Mouse (Mus musculus): ENCODE measurements around the gene Nucb1. TPM values are rescaled to one million over a fixed set of nuclear protein-coding genes. Genes with fewer than 3 reads are reported as not detected.
A peak's percentile ranks its signal among the peaks of the same experiment; 100 is the strongest.
"Not testable (repeated sequence)": the region's sequence is repeated elsewhere in the genome, so short reads cannot be mapped to it uniquely, and the experiment has no call there.

Nucb1 gene
- total RNA-seq, 2 experiments from 2014 or later = 272 to 283 TPM

DNA sequence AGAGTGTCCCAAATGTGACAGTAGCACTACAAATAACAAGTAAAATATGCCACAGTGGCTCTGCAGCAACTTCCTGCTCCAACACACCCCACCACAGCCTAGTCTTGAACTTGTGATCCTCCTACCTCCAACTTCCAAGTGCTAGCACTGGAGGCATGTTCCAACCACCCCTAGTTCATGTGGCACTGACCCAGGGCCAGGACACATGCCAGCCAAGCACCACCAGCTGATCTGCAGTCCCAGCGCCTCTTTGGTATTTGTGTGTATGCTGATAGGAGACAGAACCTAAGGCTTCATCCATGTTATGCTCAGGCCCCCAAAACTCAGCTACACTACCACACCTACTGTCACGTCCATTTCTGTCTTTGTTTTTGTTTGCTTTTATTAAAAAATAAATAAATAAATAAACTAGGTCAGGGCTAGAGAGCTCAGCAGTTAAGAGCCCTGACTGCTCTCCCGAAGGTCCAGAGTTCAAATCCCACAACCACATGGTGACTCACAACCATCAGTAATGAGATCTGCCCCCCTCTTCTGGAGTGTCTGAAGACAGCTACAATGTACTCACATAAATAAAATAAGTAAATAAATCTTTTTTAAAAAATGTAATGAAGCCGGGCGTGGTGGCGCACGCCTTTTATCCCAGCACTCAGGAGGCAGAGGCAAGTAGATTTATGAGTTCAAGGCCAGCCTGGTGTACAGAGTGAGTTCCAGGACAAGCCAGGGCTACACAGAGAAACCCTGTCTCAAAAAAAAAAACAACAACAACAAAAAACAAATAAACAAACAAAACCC is 46.0 kb downstream of the Nucb1 start:
- no peak for DNase-seq (ENCODE audit: low spot score in 2 of 2)

DNA sequence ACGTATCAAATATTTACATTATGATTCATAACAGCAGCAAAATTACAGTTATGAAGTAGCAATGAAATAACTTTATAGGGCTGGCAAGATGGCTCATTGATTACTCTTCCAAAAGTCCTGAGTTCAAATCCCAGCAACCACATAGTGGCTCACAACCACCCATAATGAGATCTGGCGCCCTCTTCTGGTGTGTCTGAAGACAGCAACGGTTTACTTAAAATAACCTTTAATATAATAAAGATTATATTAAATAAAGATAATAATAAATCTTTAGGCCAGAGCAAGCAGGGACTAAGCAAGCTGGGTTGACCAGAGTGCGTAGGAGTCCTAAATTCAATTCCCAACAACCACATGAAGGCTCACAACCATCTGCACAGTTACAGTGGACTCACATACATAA is 47.3 kb downstream of the Nucb1 start:
- not testable (repeated sequence) for DNase-seq (ENCODE audit: low spot score in 2 of 2)

DNA sequence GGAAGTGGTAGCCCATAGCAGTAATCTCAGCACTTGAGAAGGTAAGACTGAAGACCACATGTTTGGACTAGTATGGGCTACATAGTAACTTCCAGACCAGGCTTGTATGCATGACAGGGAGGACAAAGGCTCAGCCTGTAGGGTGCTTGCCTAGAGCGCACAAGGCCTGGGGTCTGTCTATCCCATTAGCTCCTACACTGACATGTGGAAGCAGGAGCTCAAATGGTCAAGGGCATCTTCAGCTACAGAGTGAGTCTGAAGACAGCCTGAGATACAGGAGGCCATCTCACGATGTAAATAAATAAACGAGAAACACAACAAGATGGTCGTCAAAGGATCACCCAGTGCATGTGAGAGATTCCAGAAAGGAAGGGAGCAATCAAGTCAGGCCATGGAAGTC is 47.9 kb downstream of the Nucb1 start:
- no peak for DNase-seq (ENCODE audit: low spot score in 2 of 2)

DNA sequence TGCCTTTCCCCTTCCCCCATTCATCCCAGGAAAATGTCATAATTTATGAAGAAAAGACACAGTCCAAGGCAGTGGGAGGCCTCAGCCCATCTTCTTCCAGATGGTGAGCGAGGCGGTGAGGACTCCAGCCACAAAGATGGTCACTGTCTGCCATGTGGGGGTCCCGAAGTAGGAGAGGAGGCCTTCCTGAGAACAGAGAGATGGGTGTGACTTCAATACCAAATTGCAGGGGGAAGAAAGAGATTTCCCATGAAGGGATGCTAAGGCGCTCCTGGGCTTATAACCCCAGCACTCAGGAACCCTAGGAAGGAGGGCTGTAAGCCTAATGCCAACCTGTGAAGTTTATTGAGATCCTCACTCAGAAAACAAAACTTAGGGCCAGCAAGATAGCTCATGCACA is 48.4 kb downstream of the Nucb1 start:
- no peak for DNase-seq (ENCODE audit: low spot score in 2 of 2)

DNA sequence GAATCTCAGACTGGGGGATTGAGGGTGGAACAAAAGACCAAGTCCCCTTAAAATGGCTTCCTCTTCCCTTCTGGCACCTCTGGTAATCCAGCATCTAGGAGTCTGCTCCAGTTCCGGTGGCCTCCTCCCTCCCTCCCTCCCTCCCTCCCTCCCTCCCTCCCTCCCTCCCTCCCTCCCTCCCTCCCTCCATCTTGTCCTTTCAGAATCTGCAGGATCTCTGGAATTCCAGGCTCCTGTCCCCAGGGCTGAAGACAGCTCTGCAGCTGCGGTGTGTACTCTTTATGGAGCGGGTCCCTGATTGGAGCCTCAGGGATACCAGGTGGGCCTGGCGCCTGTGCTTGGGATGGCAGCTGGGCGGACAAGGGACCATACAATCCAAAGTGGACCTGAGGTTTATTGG is 48.9 kb downstream of the Nucb1 start:
- DNase-seq (ENCODE audit: low spot score in 2 of 2) = no peak

DNA sequence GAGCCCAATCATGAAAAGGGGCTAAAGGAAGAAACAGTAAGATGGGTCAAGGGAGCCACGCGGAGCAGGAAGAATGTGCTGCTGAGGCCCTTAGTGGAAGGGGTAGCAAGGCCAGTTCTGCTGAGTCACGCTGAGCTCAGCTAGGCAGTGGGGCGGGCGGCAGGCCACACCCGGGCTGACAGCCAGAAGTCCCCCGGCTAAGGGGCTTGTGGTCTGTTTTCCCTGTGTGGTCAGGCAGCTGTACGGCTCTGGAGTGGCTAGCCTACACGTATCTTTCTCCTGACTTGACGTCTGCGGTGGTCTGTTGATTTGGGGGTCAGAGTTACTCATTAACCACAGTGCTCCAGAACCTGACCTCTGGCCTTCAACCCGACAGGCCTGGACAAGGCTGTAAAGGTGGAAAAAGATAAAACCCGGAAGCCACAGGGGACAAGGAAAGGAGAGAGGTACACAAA is 49.3 kb downstream of the Nucb1 start:
- DNase-seq (ENCODE audit: low spot score in 2 of 2) = peak; percentile 71 to 74

DNA sequence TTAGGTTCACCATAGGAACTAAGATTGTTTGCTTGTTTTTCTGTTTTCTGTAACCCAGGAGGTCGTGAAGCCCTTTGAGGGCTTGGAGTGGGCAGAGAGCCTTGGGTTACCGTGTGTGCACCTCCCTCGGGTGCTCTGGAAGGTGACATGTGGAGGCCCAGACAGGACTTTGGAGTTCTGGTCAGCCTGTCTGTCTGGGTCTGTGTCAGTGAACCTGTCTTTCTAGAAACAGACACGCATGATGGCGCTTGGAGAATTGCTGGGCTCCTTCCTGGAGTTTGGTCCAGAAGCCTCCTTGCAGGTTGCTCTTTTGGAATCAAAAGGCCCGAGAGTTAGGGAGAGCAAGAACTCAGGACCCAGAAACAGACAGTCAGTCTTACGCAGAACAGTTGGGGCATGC is 49.8 kb downstream of the Nucb1 start:
- DNase-seq (ENCODE audit: low spot score in 2 of 2) = no peak

DNA sequence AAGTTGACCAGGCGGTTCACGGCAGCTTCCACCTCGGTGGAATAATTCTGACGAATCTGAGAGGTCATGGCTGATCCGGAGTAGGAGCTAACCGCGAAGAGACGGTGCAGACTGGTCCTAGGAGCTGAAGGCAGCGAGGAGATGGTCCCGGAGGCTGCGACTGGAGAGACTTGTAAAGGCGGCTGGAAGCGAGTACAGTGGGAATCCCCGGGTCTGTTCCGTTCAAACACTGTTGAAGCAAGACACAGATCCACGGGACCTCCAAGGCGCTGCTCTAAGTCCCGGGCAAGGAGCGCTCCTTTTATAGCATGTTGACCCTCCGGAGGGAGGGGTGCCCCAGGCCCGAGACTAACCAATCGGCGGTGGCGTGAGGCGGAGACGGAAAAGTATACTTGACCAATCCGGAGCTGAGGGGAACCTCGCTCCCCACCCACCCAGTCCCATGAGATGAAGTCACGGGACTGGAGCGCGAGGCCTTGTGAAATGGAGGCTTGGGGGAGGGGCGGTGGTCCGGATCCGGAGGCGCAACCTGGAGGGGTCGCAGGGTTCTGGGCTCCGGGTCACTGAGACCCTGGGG is 50.6 kb downstream of the Nucb1 start, which contains the start of gene Ftl1:
Gene Ftl1 (minus strand): TSS at position 321 of the 577 bp plus-strand sequence.
- peak; percentile 97 to 98 for DNase-seq (ENCODE audit: low spot score in 2 of 2)

DNA sequence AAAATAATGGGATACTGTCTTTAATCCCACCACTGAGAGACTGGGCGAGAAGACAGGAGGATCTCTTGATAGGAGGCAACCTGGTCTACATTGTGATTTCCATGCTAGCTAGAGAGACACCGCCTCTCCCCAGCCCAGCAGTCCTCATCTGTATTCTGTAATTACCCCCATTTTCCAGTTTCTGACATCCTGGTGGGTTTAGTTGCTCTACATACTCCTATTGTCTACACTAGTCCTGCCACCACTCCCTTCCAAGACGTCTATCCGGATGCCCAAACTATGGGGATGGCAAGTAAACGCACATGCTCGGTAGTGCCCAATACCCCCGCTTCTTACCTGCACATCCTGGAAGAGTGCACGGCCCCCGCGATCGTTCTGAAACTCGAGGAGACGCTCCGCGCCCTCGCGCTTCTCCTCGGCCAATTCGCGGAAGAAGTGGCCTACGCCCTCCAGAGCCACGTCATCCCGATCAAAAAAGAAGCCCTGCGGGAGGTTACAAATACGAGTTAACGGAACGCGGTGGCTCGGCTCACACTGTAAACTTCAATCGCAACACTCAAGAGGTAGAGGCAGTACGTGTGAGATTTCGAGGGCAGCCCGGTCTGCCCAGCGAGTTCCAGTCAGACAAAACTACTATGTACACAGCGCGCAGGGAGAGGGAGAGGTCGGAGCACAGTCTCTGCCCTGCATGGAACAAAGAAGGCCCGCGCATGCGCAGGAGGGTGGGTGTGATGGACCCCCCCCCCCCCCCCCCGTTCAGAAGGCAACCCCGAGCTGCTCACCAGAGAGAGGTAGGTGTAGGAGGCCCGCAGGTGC is 51.2 kb downstream of the Nucb1 start:
- DNase-seq (ENCODE audit: low spot score in 2 of 2) = peak; percentile 62 to 75

DNA sequence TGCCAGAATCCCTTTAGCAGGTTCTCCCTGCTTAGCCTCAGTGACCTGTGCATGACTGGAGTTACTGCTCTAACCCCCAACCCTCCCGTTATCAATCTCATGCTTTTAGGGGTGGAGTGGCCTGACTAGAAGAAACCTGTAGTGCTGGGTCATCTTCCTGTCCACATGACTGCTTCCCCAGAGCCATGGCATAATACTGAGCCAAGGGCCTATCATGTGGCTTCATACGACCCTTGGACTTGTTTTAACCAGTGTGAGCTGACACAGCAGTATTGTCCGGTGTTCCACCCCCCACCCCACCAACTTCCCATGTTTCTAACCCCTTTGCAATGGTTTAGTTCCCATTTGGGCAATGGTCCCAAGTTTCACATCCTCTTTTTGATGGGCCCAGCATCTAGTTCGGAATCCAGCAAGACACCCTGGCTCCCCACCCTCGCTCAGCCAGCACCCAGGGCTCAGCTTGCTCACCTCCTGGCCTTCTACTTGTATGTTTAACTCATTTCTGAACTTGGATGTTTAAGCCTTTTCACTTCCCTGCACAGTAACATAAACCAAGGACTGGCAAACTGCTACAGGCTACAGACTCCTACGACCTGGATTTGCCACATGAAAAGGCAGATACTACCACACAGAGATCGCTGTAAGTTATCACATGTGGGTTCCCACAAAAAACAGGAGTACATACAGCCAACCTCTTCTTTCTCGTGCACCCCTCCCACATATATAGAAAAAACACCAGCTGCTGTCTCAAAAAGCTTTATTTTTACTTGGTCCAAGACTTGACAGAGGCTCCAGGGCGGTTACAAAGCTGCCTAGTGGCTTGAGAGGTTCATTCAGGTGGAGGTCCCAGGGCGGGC is 52.8 kb downstream of the Nucb1 start:
- DNase-seq (ENCODE audit: low spot score in 2 of 2) = no peak

DNA sequence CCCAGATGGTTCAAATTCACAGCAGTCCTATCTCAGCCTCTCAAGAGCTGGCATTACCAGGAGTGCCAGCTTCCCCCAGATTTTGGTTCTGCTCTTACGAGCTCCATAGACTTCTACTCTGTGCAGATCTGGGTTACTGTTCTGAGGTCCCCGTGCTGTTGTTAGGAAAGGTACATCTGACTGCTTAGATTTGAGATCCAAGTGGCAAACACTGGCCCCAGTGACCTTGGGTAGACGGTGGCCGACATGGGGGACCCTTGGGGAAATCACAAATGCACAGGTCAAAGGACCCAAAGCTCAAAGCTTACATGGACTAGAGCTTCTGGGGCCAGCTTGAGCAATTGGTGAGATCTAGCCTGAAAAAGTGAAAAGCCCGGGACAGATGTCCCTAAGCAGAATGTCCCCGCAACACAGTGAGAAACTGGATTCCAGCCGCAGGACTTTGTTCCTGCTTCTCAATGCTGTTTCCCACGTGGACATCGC is 53.4 kb downstream of the Nucb1 start:
- DNase-seq (ENCODE audit: low spot score in 2 of 2) = no peak

DNA sequence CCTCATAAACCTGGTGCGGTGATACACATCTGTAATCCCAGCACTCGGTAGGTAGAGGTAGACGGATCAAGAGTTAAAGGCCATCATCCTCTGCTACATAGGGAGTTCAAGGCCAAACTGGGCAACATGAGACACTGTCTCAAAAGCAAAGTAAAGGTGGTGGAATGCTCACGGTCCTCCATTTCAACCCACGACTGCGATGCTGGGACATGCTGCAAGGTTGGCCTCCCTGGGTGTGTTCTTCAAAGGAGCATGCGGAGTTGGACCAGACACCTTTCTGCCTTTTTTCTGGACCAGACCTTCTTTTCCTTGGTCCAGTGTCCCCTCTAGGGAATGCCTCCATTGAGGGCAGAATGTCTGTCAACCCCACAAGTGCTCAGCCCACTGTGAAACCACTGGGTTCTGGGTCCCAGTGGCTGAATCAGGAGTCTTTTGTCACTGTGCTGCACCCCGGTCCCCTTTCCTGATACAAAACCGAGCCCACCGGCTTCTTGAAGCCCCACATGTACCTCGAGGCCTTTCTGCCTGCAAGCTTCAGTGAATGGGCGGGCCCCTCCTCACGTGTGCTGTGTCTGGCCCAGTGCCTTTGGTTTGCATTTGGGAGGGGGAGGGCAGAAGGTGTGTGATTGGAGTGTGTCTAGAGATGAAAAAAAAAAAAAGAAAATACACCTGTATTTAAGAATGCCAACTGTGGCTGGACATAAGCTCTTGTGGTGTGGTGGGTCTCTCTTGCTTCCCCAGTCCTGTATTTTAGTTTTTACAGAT is 54.1 kb downstream of the Nucb1 start:
- DNase-seq (ENCODE audit: low spot score in 2 of 2) = no peak

DNA sequence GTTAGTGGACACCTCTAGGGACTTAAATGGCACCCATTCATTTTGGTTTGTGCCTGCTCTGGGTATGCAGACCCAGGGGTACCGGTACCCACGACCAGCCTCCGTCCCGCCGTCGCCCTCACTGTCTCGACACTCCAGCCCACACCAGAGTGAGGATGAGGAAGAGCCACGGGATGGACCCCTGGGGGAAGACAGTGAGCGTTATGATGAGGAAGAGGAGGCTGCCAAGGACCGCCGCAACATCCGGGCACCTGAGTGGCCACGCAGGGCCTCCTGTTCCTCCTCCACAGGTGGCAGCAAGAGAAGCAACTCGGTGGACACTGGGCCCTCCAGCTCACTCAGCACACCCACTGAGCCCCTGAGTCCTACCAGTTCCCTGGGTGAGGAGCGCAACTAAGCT is 55.2 kb downstream of the Nucb1 start:
- no peak for DNase-seq (ENCODE audit: low spot score in 2 of 2)

DNA sequence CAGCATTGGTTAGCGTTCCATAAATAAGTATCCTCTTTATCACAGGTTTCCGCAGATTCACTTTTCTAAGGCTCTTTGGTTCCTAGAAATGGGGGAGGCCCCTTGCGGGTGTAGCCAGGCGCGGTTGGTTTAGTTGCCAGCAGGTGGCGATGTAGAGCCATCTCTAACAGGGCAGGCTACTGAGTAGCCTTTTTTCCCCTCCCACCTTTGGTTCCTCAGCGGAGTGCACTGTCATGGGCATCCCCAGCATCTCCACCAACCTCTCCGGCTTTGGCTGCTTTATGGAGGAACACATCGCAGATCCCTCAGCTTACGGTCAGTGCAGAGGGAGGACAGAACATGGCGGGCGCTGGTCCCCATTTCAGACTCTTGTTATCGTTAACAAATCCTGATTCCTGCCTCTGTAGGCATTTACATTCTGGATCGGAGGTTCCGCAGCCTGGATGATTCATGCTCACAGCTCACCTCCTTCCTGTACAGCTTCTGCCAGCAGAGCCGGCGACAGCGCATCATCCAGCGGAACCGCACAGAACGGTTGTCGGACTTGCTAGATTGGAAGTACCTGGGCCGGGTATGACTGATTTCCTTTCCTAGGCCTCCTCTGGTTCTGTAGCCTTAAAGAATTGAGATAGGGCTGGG is 58.7 kb downstream of the Nucb1 start:
- peak; percentile 83 to 86 for DNase-seq (ENCODE audit: low spot score in 2 of 2)

DNA sequence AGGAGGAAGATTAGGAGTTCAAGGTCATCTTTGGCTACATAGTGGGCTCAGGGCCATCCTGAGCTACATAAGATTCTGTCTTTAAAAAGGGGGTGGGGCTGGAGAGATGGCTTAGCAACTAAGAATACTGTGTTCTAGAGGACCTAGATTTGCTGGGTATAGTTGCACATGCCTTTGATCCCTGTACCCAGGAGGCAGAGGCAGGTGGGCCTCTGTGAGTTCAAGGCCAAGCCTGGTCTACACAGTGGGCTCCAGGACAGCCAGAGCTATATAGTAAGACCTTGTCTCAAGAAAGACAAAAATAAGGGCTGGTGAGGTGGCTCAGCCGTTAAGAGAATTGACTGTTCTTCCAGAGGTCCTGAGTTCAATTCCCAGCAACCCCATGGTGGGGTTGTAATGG is 60.2 kb downstream of the Nucb1 start:
- no peak for DNase-seq (ENCODE audit: low spot score in 2 of 2)

DNA sequence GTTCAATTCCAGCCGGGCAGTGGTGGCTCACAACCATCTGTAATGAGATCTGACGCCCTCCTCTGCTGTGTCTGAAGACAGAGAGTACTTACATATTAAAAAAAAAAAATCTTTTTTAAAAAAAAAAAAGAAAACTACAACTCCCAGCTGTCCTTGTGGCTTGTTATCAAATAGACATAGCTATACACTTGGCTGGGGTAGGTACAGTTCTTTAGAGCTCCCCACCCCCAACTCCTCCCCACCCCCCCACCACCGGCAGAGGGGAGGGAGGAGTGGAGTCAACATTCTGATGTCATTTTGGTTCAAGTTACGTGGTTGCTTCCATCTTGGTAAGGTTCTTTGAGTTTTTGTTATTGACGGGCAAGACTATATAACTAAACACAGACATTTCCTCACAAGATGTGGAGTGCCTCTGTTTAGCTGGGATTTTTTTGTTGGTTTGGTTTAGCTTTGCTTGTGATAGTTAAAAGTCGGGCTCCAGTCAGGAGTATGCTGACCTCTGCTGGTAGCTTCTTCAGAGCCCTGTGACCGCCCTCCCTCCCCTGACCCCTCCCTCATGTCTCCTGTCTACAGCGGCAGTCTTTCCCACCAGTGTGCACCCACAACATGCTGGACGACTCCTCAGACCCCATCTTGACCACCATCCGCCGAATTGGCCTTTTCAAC is 62.7 kb downstream of the Nucb1 start:
- DNase-seq (ENCODE audit: low spot score in 2 of 2) = no peak

DNA sequence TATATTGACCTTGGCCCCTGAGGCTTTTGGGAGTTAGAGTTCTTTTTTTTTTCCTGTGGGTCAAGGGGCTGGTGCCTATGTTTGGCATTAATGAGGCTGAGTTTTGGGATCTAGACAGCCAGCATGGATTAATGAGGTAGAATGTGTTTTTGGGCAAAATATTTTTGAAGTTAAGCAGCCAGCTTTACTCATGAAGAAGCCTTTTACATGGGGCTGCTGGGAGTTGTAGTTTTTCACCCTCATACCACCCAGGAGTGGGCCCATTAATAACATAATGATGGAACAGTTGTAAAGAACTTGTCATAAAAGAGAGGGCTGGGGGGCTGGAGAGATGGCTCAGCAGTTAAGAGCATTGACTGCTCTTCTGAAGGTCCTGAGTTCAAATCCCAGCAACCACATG is 63.6 kb downstream of the Nucb1 start:
- no peak for DNase-seq (ENCODE audit: low spot score in 2 of 2)

DNA sequence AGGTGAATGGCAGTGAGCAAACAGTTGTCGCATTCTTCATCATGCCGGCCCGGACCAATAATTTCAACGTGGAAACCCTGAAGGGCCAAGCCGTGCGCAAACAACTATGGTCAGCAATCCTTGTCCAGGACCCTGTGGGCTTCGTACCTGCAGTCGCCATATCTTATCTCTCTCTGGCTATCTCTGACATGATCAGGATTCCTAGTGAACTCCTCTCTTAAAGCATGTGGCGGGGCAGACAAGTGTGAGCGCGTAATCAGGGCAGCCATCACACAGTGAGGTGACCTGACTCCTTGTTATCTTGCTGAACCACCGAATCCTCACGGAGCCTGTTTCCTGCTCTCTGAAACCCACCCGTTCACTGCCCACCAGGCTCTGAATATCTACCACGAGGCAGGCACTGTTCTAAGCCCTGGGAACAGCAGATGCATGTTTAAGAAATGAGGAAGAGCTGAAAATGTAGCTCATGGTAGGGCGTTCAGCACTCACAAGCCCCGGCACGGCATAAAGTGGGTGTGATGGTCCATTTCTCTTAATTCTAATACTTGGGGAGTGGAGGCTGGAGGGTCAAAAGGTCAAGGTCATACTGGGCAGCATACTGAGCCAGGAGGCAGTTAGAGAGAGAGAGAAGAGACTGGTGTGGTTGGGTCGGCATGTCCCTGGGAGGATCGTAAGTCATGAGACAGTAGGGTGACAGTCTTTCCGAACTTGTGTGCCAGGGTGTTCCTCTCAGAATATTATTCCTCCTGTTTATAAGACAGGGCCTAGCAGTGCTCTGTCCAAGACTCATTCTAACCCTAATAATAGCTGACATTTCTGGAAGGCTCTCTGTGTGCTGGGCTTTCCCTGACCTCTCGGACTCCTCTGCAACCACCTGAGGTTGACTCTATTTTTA is 66.4 kb downstream of the Nucb1 start:
- no peak for DNase-seq (ENCODE audit: low spot score in 2 of 2)
